13 mouse cellular contexts compared by ENCODE assay signal in genomic region chr2:156580507-156580906, GRCm38 (mm10).
"Had no signal": no experiment of that assay in that cellular context is flagged by ENCODE, and none has a peak within 500 bp of the region (broad histone marks: within the 10 kb centered on the region; RNA-seq: fewer than 3 reads in every experiment).

No protein-coding gene starts in this region.

- H3K9ac ChIP-seq: lung, embryonic 14.5 days; midbrain, embryonic 12.5 days; midbrain, embryonic 15.5 days; neural tube, embryonic 12.5 days; stomach, embryonic 15.5 days had no signal

- H3K9me3 ChIP-seq: midbrain, embryonic 10.5 days; midbrain, embryonic 12.5 days; midbrain, embryonic 15.5 days; neural tube, embryonic 12.5 days; stomach, embryonic 15.5 days had no signal

- ATAC-seq: midbrain, embryonic 15.5 days had no signal

- H3K4me1 ChIP-seq: stomach, embryonic 15.5 days had no signal

- H3K4me2 ChIP-seq: lung, embryonic 14.5 days; midbrain, embryonic 12.5 days; midbrain, embryonic 15.5 days; neural tube, embryonic 12.5 days; stomach, embryonic 15.5 days had no signal

- H3K36me3 ChIP-seq: midbrain, embryonic 10.5 days; midbrain, embryonic 12.5 days; midbrain, embryonic 15.5 days; neural tube, embryonic 12.5 days; stomach, embryonic 15.5 days had no signal

- H3K4me3 ChIP-seq: midbrain, embryonic 10.5 days; midbrain, embryonic 12.5 days; midbrain, embryonic 15.5 days; neural tube, embryonic 12.5 days; stomach, embryonic 15.5 days had no signal

- H3K27ac ChIP-seq: midbrain, embryonic 10.5 days; midbrain, embryonic 12.5 days; midbrain, embryonic 15.5 days; neural tube, embryonic 12.5 days; stomach, embryonic 15.5 days; stomach, postnatal 0 days had no signal

- DNase-seq: lung, adult 18-20 months; lung, embryonic 14.5 days; lung, postnatal 4 days; retina, postnatal 1 day; thymus, adult 2 months; thymus, postnatal 25 days; thymus, postnatal 4 days had no signal

- H3K27me3 ChIP-seq: midbrain, embryonic 15.5 days; neural tube, embryonic 12.5 days; stomach, embryonic 15.5 days had no signal
